Mouse (Mus musculus) liver, embryonic 12.5 days (tissue): ENCODE data around the gene Dst. TPM values are rescaled to one million over a fixed set of nuclear protein-coding genes. Genes with fewer than 3 reads are reported as not detected.

Source experiments
- ATAC-seq: fragments of 200-750 bp; cut with Nextera tagmentation; 2 replicates; pipeline ENCODE4 v1.8.0; 2017; ENCODE audit warnings: moderate number of reproducible peaks, mild to moderate bottlenecking, moderate library complexity
- H3K27ac ChIP-seq: fragments of 300-500 bp; sonication (generic); 2 replicates; pipeline ENCODE4 v1.5.1; 2016; ENCODE audit warnings: mild to moderate bottlenecking
- H3K27me3 ChIP-seq: fragments of 300-500 bp; sonication (generic); replicated peaks from 2 replicates; pipeline ENCODE4 v1.6.1; 2016; ENCODE audit warnings: mild to moderate bottlenecking, moderate library complexity
- H3K36me3 ChIP-seq: fragments of 300-500 bp; sonication (generic); 2 replicates; pipeline ENCODE4 v1.6.1; 2016; ENCODE audit warnings: mild to moderate bottlenecking, moderate library complexity
- H3K4me1 ChIP-seq: fragments of 300-500 bp; sonication (generic); 2 replicates; pipeline ENCODE4 v1.6.1; 2016
- H3K4me2 ChIP-seq: fragments of 300-500 bp; sonication (generic); 2 replicates; pipeline ENCODE4 v1.6.1; 2016; ENCODE audit warnings: mild to moderate bottlenecking, moderate library complexity
- H3K4me3 ChIP-seq: fragments of 300-500 bp; sonication (generic); 2 replicates; pipeline ENCODE4 v1.5.1; 2016; ENCODE audit warnings: mild to moderate bottlenecking, moderate library complexity
- H3K9ac ChIP-seq: fragments of 300-500 bp; sonication (generic); 2 replicates; pipeline ENCODE4 v1.6.1; 2016; ENCODE audit warnings: mild to moderate bottlenecking, moderate library complexity
- H3K9me3 ChIP-seq: fragments of 300-500 bp; sonication (generic); replicated peaks from 2 replicates; pipeline ENCODE4 v1.6.1; 2016; ENCODE audit warnings: mild to moderate bottlenecking, moderate library complexity
- WGBS: fragments of 180-500 bp; shearing (Covaris S2); methylation state at CpG from one replicate; pipeline ENCODE4 v1.1.7; 2016; ENCODE audit not compliant: insufficient replicate concordance; 5-methylcytosine and 5-hydroxymethylcytosine counted together
- polyA plus RNA-seq: library from polyadenylated mRNA; unstranded; fragments of >200 nt; fragmentation: Nextera tagmentation; extraction: Ambion mirVana; gene quantifications from 2 replicates; pipeline ENCODE4 v1.2.1, GENCODE M21; 2016

Dst gene
- polyA plus RNA-seq, 1 experiment from 2014 or later: 5.4 TPM

DNA sequence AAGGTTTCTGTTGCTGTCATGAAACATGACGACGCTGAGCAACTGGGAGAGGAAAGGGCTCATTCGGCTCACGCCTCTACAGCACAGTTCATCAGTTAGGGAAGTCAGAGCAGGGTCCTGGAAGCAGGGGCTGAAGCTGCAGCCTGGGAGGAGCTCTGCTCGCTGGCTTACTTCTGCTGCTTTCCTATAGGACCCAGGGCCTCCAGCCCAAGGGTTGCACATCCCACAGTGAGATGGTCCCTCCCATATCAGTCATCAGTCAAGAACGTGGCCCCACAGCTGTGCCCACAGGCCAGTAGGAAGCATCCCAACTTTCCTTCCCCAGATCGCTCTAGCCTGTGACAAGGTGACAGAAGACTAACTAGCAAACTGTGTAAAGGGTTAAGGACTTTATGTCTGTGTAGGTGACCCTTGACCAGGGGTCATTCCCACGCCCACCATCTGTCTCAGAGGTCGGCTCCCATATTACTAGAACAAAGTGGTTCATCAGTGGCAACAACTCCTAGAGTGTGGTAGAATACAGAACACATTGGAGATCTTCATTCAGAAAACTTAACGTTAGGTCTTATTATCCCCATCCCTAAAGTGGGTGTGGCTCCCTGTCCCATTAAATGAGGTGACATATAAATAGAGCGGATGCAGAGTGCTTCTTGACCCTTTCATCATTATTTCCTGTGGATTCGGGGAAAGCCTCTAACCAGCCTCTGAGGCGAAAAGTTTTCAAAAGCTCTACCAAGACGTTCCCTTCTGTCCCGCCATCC, 219.9 kb downstream of the Dst start:
- H3K4me2 ChIP-seq: no peak overlapping the region
- no peak overlapping the region for H3K9ac ChIP-seq
- 54% methylated on average over 15 of the region's 15 CpGs for WGBS
- no peaks in the 10 kb centered on the region for H3K9me3 ChIP-seq
- 0 out of 2 replicates have a peak, but pooled peaks have one; percentile 40 for ATAC-seq
- H3K27ac ChIP-seq: no peak overlapping the region
- H3K4me3 ChIP-seq: no peak overlapping the region
- H3K36me3 ChIP-seq: no peaks in the 10 kb centered on the region
- no peaks in the 10 kb centered on the region for H3K27me3 ChIP-seq
- H3K4me1 ChIP-seq: no peaks in the 10 kb centered on the region

DNA sequence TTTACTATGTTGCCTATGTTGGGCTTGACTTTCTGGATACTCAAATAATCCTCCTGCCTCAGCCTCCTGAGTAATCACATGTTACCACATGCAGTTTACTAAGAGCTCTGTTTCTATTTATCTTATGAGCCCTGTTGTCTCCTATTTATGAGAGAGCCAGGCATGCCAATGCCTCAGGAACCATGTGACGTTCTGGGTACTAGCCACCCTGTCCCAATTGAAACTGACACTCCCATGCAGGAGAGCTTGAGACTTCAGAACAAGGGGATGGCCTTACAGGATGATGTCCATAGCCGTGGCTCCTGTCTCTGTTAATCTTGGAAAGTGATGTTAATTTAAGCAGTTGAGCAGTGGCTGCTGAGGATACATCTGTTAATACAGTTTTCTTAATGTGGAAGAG, 220.8 kb downstream of the Dst start:
- no peak overlapping the region for H3K4me3 ChIP-seq
- H3K9me3 ChIP-seq: no peaks in the 10 kb centered on the region
- H3K27me3 ChIP-seq: no peaks in the 10 kb centered on the region
- H3K4me1 ChIP-seq: peaks cover 7% of the 10 kb centered on the region; the same call in 1 of the 2 replicates
- no peak overlapping the region for H3K4me2 ChIP-seq
- ATAC-seq: no peak
- no peaks in the 10 kb centered on the region for H3K36me3 ChIP-seq
- H3K27ac ChIP-seq: no peak overlapping the region
- 63% methylated on average over 2 of the region's 2 CpGs for WGBS
- H3K9ac ChIP-seq: no peak overlapping the region

DNA sequence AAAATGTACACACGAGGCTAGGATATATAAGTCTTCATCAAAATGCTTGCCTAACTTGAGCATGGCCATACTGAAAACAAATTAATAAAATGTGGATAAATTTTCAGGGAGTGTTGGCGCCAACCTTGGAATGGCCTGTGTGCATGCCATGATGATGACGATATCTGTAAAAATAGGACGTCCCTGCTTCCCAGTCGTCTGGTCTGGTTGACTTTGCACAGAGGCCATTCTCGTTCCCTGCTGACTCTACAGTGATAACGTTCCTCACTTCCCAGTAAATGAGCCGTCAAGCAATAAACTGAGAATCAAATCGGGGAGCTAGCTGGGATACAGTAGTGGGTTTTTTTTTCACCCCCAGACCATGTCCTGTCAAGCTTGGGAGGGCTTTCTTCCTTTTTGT, 221.7 kb downstream of the Dst start:
- Histone ChIP-seq H3K36me3 (no peaks in the 10 kb centered on the region), H3K27me3 (no peaks in the 10 kb centered on the region), H3K9ac (no peak overlapping the region), H3K9me3 (no peaks in the 10 kb centered on the region), H3K27ac (no peak overlapping the region), H3K4me3 (no peak overlapping the region), H3K4me2 (no peak overlapping the region), H3K4me1 (peaks cover 9% of the 10 kb centered on the region; the same call in 1 of the 2 replicates)
- no peak for ATAC-seq
- whole genome bisulfite sequencing: 57% methylated on average over 9 of the region's 9 CpGs

DNA sequence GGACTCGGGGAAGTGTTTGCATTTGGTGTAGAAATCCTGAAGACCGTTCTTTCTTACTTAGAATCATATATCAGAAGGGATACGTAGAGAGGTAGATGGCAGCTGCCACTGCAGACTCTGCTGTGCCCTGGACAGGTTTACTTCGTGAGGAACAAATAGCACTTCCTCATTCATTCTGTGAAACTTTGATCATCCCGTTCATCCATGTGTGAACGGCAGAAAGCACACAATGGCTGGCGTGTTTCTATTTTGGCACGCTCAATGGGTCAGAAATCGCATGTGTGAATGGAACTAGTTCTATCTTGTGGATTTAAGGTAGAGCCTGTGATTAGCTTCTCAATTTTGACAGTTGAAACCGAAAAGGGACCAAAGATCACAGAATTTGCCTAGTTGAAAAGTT, 222.8 kb downstream of the Dst start:
- Histone ChIP-seq H3K4me2 (no peak overlapping the region), H3K9me3 (no peaks in the 10 kb centered on the region), H3K36me3 (no peaks in the 10 kb centered on the region), H3K4me3 (no peak overlapping the region), H3K27ac (no peak overlapping the region), H3K4me1 (peaks cover 9% of the 10 kb centered on the region; the same call in 1 of the 2 replicates), H3K9ac (no peak overlapping the region), H3K27me3 (no peaks in the 10 kb centered on the region)
- 66% methylated on average over 10 of the region's 10 CpGs for WGBS
- no peak for ATAC-seq

DNA sequence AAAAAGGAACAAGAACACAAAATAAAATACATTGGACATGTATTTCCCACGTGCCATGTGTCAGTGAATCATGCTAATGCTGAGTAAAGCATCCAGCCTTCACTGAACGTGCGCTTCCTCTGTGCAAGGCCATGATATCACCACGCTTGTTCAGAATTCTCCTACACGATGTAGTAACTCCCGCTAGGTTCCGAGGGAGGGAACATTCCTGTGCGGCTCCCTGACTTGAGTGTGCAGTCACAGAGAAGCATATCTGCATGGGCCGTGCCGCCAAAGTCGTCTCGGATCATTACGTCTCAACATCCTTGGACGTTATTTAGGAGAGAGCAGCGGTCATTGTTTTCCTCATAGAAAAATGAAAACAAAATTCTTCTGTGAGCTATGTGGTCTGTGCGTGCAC, 224.8 kb downstream of the Dst start:
- WGBS: 77% methylated on average over 16 of the region's 16 CpGs
- no peak overlapping the region for H3K9ac ChIP-seq
- no peak overlapping the region for H3K4me2 ChIP-seq
- H3K9me3 ChIP-seq: no peaks in the 10 kb centered on the region
- peaks cover 9% of the 10 kb centered on the region; the same call in 1 of the 2 replicates for H3K4me1 ChIP-seq
- ATAC-seq: no peak
- H3K4me3 ChIP-seq: no peak overlapping the region
- H3K36me3 ChIP-seq: no peaks in the 10 kb centered on the region
- no peak overlapping the region for H3K27ac ChIP-seq
- H3K27me3 ChIP-seq: no peaks in the 10 kb centered on the region

DNA sequence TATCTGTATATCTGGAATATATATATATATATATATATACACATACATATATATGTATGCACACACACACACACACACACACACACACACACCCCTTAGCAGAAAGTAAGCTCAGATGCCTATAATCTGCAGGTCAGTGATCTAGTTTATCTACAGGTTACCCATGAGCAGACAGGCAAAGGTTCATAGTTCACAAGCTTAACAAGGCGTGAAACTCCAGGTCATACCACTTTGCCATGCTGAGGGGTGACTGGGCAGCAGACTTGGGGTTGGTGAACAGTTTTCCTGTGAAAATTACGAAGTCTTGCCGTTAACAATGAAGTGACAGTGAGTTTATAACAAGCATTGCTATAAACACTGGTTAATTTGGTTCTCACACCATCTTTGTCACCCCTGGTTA, 227.5 kb downstream of the Dst start:
- no peaks in the 10 kb centered on the region for H3K9me3 ChIP-seq
- no peak overlapping the region for H3K4me3 ChIP-seq
- H3K36me3 ChIP-seq: no peaks in the 10 kb centered on the region
- H3K27ac ChIP-seq: no peak overlapping the region
- H3K27me3 ChIP-seq: no peaks in the 10 kb centered on the region
- 74% methylated on average over 3 of the region's 3 CpGs for WGBS
- no peak overlapping the region for H3K9ac ChIP-seq
- H3K4me2 ChIP-seq: no peak overlapping the region
- no peak for ATAC-seq
- peaks cover 9% of the 10 kb centered on the region; the same call in 1 of the 2 replicates for H3K4me1 ChIP-seq

DNA sequence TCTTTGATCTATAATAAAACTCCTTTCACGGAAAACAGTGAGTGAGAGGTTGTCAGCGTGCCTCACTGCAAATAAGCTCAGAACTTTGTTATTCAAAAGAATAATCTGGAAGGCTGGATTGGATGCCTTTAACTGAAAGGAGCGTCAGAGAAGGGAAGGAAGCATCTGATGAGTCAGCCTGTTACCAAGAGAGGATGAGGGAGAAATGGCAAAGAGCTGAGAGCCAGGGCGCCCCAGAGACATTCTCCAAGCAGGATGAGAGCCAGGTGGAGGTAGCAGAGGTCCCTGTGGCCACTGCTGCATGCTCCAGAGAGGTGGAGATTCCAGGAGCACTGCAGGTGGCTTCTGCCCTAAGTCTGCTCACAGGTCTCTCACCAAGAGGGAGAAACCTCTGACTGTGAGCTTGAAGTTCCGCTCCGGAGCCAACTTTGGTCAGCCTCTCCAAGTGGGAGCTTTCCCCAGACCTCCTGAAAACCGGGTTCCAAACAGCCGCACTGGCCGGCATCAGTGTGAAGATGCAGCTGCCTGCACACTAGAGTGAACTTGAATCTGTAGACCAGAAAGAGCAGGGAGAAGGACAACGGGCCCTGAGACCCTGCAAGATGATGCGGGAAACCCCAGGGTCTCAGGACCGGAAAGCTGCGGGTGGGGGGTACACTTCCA, 231.3 kb downstream of the Dst start:
- ATAC-seq: no peak
- H3K4me2 ChIP-seq: no peak overlapping the region
- no peaks in the 10 kb centered on the region for H3K27me3 ChIP-seq
- no peaks in the 10 kb centered on the region for H3K4me1 ChIP-seq
- H3K9me3 ChIP-seq: no peaks in the 10 kb centered on the region
- no peak overlapping the region for H3K9ac ChIP-seq
- 64% methylated on average over 13 of the region's 13 CpGs for WGBS
- no peak overlapping the region for H3K4me3 ChIP-seq
- H3K27ac ChIP-seq: no peak overlapping the region
- no peaks in the 10 kb centered on the region for H3K36me3 ChIP-seq

DNA sequence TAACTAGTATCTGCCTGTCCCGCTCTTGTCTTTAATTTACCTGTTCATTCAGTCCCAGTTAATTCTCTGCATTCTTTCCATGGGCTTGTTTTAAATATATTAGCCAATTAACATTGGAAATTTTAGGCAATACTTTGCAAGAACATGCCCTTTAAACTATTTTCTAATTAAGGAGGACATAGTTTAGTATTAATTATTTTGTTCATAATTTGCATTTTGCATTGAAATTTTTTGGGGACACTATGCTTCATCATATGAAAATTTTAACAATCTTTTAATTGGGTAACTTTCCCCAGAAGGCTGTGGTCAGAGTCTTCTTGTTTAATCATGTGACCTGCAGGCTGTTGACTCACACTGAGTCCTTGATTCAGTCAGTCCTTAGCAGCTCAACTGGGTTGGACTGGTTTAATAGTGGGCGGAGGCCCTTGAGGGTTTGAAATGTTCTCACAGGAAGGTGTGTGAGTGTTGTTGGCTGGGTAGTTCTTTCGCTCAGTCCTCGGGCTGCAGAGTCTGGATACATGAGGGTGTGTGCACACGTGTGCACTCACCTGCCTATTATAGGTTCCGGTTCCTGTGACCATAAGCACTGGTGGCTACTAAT, 231.9 kb downstream of the Dst start:
- no peak overlapping the region for H3K4me3 ChIP-seq
- H3K27ac ChIP-seq: no peak overlapping the region
- no peak for ATAC-seq
- WGBS: 71% methylated on average over 6 of the region's 6 CpGs
- H3K4me1 ChIP-seq: no peaks in the 10 kb centered on the region
- H3K9me3 ChIP-seq: no peaks in the 10 kb centered on the region
- no peak overlapping the region for H3K9ac ChIP-seq
- no peaks in the 10 kb centered on the region for H3K36me3 ChIP-seq
- no peak overlapping the region for H3K4me2 ChIP-seq
- H3K27me3 ChIP-seq: no peaks in the 10 kb centered on the region

DNA sequence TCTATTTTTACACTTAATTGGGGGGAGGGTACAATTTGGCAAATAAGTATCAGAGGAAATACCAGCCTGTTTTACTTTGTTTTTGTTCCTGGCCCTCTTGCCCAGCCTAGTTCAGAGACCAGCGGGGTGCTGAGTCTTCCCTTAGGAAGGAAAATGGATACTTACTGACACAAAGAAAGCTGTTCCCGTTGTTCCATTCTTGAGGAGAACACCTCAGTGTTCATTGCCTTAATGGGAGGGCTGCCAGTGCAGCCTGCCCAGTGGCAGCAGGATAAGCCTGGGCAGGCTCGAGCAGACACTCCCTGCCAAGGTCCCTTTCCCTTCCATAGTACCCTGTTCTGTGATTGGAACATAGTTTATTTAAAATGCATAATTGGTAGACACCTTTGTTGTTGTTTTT, 232.7 kb downstream of the Dst start:
- no peak overlapping the region for H3K4me2 ChIP-seq
- no peak overlapping the region for H3K9ac ChIP-seq
- ATAC-seq: no peak
- no peak overlapping the region for H3K27ac ChIP-seq
- H3K4me1 ChIP-seq: no peaks in the 10 kb centered on the region
- 60% methylated on average over 3 of the region's 3 CpGs for WGBS
- H3K36me3 ChIP-seq: no peaks in the 10 kb centered on the region
- H3K9me3 ChIP-seq: no peaks in the 10 kb centered on the region
- no peaks in the 10 kb centered on the region for H3K27me3 ChIP-seq
- no peak overlapping the region for H3K4me3 ChIP-seq

DNA sequence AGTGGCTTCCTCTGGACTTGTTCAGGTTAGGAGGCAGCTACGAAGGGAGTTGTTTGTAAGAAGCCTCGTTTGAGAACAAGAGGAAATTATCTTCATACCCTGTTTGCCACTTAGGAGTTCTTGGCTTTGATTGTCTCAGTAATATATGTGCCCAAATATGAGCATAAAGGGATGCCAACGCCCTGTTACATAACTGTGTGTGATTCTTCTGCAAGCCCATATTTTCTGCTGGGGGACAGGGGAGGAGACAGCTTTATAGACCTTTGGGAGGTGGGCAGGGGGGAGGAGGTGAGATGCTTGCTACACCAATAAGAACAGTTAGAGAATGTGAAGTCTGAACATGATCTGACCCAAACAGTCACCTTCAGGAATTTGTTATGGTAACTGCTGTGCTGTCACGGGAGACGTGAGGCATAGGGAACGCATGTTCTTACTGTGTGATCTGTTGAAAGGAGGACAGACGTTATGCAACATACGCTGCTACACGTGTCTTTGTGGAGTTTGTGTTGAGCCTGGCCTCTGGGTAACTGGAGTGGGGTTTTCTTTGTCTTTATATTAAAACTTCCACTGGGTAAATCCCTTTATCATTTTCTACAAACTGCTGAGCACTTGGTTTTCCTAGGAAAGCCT, 235.0 kb downstream of the Dst start:
- ATAC-seq: no peak
- H3K27ac ChIP-seq: no peak overlapping the region
- WGBS: 60% methylated on average over 9 of the region's 9 CpGs

DNA sequence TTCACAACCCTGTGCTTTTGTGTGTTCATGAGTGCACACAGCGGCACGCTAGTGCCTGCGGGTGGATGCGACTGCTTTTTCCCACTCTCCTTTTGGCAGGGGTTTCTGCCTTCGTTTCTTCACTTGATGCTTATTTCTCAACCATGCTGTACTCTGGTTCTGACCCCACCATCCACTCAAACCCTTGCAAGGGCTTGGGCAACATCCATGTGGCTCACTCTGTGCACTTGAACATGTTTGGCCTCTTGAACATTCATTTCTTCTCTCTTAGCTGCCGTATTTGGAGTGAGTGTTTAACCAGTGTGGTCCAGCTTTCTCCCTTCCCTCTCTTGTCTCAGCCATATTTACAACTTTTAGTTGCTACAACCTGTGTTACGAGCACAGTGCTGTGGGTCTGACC, 236.8 kb downstream of the Dst start:
- H3K9ac ChIP-seq: no peak overlapping the region
- H3K4me2 ChIP-seq: no peak overlapping the region
- ATAC-seq: no peak
- H3K36me3 ChIP-seq: no peaks in the 10 kb centered on the region
- no peak overlapping the region for H3K4me3 ChIP-seq
- no peaks in the 10 kb centered on the region for H3K27me3 ChIP-seq
- no peaks in the 10 kb centered on the region for H3K4me1 ChIP-seq
- no peak overlapping the region for H3K27ac ChIP-seq
- H3K9me3 ChIP-seq: no peaks in the 10 kb centered on the region
- WGBS: 72% methylated on average over 7 of the region's 7 CpGs

More for the DNA sequence above, 235.0 kb downstream of the Dst start:
- H3K4me2 ChIP-seq: no peak overlapping the region
- no peak overlapping the region for H3K9ac ChIP-seq
- H3K36me3 ChIP-seq: no peaks in the 10 kb centered on the region
- no peak overlapping the region for H3K4me3 ChIP-seq
- no peaks in the 10 kb centered on the region for H3K9me3 ChIP-seq
- H3K4me1 ChIP-seq: no peaks in the 10 kb centered on the region
- no peaks in the 10 kb centered on the region for H3K27me3 ChIP-seq

DNA sequence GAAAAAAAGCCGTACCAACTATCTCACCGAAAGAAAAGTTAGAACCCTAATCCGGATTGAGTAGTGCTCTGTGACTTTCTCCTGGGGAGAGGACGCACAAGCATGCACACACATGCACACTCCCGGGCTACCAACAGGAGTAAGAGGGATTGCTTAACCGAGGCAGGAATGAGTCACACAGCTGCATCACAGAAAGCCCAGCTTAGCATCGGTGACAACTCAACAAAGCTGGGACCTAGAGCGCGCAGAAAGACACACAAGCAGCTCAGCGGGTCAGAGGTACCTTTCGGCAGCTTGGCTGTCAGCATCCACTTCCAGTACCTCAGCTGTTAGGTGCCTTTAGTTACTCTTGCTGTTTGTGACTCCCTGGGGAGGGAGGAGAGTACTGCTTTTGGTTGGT, 240.0 kb downstream of the Dst start:
- Histone ChIP-seq H3K4me1 (no peaks in the 10 kb centered on the region), H3K27me3 (no peaks in the 10 kb centered on the region), H3K4me3 (no peak overlapping the region), H3K9ac (no peak overlapping the region), H3K27ac (no peak overlapping the region), H3K36me3 (no peaks in the 10 kb centered on the region), H3K4me2 (no peak overlapping the region), H3K9me3 (no peaks in the 10 kb centered on the region)
- no peak for ATAC-seq
- WGBS: 78% methylated on average over 11 of the region's 11 CpGs
